In genomic region chr10:59936058-59936856, GRCm38 (mm10) we compare ENCODE assay signal across 11 mouse cellular contexts. TPM values are rescaled to one million over a fixed set of nuclear protein-coding genes. Genes with fewer than 3 reads are reported as not detected.
DNase-seq lines count a peak whose midpoint lies in the region; ATAC-seq and TF ChIP-seq lines count a peak whose summit lies in the region.
"Had no signal": no experiment of that assay in that cellular context is flagged by ENCODE, and none has a peak within 500 bp of the region (broad histone marks: within the 10 kb centered on the region; RNA-seq: fewer than 3 reads in every experiment).

No protein-coding gene starts in this region.

- H3K4me2 ChIP-seq in heart, postnatal 0 days (ENCODE audit: low read depth, low read length): no peak overlapping the region
- no peak overlapping the region for H3K4me2 ChIP-seq in embryonic facial prominence, embryonic 14.5 days (ENCODE audit: low read depth, low read length)
- no peak overlapping the region for H3K4me2 ChIP-seq in stomach, embryonic 16.5 days (ENCODE audit: low read depth, low read length)
- H3K4me2 ChIP-seq: kidney, embryonic 15.5 days; midbrain, embryonic 15.5 days had no signal

- 0 out of 2 replicates have a peak, but pooled peaks cover 4% of the 10 kb centered on the region for H3K4me1 ChIP-seq in heart, postnatal 0 days (ENCODE audit: control insufficient read depth, insufficient read depth)
- no peaks in the 10 kb centered on the region; the same call in 1 of the 2 replicates for H3K4me1 ChIP-seq in embryonic facial prominence, embryonic 14.5 days (ENCODE audit: control insufficient read depth, insufficient read depth, low read length)
- H3K4me1 ChIP-seq in stomach, embryonic 16.5 days (ENCODE audit: control insufficient read depth, insufficient read depth, low read length): no peaks in the 10 kb centered on the region
- H3K4me1 ChIP-seq: kidney, embryonic 15.5 days; midbrain, embryonic 15.5 days had no signal

- no peak overlapping the region for H3K27ac ChIP-seq in heart, postnatal 0 days (ENCODE audit: low read depth)
- H3K27ac ChIP-seq in embryonic facial prominence, embryonic 14.5 days (replicated peaks; ENCODE audit: low read depth, low read length): no peak overlapping the region
- no peak overlapping the region for H3K27ac ChIP-seq in stomach, embryonic 16.5 days (ENCODE audit: low read length)
- H3K27ac ChIP-seq: kidney, embryonic 15.5 days; midbrain, embryonic 15.5 days had no signal

- H3K4me3 ChIP-seq in heart, postnatal 0 days (ENCODE audit: low read depth, low read length): no peak overlapping the region
- H3K4me3 ChIP-seq in embryonic facial prominence, embryonic 14.5 days (ENCODE audit: low read depth, low read length): no peak overlapping the region
- no peak overlapping the region for H3K4me3 ChIP-seq in stomach, embryonic 16.5 days (replicated peaks; ENCODE audit: low read length)
- H3K4me3 ChIP-seq: kidney, embryonic 15.5 days; midbrain, embryonic 15.5 days had no signal

- no peak for TF ChIP-seq EP300 in heart, postnatal 0 days (IDR thresholded peaks at IDR 0.05; ENCODE audit: low read depth)

- intact Hi-C loops in heart, postnatal 36 days (cut with DNase I): no loop called here

- WGBS in heart, postnatal 0 days: 35% methylated on average over 8 of the region's 8 CpGs
- 35% methylated on average over 8 of the region's 8 CpGs for WGBS in embryonic facial prominence, embryonic 14.5 days
- WGBS in stomach, embryonic 16.5 days: 51% methylated on average over 8 of the region's 8 CpGs

- ATAC-seq in heart, postnatal 0 days (ENCODE audit: insufficient read depth, low read depth): peak; percentile 63; the same call in 1 of the 2 replicates
- no peak for ATAC-seq in embryonic facial prominence, embryonic 14.5 days (ENCODE audit: low read depth)
- peak; percentile 45; the same call in 1 of the 2 replicates for ATAC-seq in stomach, embryonic 16.5 days (ENCODE audit: insufficient read depth, low FRiP score)
- ATAC-seq: midbrain, embryonic 15.5 days had no signal

- H3K9ac ChIP-seq in heart, postnatal 0 days (replicated peaks; ENCODE audit: low read depth, low read length): no peak overlapping the region
- H3K9ac ChIP-seq in embryonic facial prominence, embryonic 14.5 days (ENCODE audit: low read depth, low read length): 0 out of 2 replicates have a peak overlapping the region, but pooled peaks have one; percentile 34
- no peak overlapping the region for H3K9ac ChIP-seq in stomach, embryonic 16.5 days (ENCODE audit: low read length)
- H3K9ac ChIP-seq: kidney, embryonic 15.5 days; midbrain, embryonic 15.5 days had no signal

- no peak for TF ChIP-seq CTCF in heart, postnatal 0 days (IDR thresholded peaks at IDR 0.05; ENCODE audit: low read depth)

- H3K36me3 ChIP-seq in heart, postnatal 0 days (replicated peaks; ENCODE audit: control insufficient read depth, insufficient read depth, low read length): no peaks in the 10 kb centered on the region
- no peaks in the 10 kb centered on the region for H3K36me3 ChIP-seq in embryonic facial prominence, embryonic 14.5 days (ENCODE audit: control insufficient read depth, insufficient read depth, low read length)
- no peaks in the 10 kb centered on the region for H3K36me3 ChIP-seq in stomach, embryonic 16.5 days (ENCODE audit: control insufficient read depth, insufficient read depth, low read length)
- H3K36me3 ChIP-seq: kidney, embryonic 15.5 days; midbrain, embryonic 15.5 days had no signal

- DNase-seq in heart, postnatal 0 days (ENCODE audit: low spot score): no peak
- no peak for DNase-seq in heart, postnatal 36 days
- DNase-seq in thymus, postnatal 14 days: peak; percentile 56
- no peak for DNase-seq in thymus, postnatal 25 days
- peak; percentile 42 for DNase-seq in embryonic facial prominence, embryonic 14.5 days (ENCODE audit: low spot score)
- DNase-seq in ovary, adult 18-20 months (ENCODE audit: low spot score): no peak
- DNase-seq in right cerebral cortex, postnatal 10 days (ENCODE audit: low spot score in 2 of 2): no peak
- DNase-seq: gastrocnemius, postnatal 36 days had no signal

- no peaks in the 10 kb centered on the region for H3K27me3 ChIP-seq in heart, postnatal 0 days (ENCODE audit: control insufficient read depth, insufficient read depth, low read length)
- H3K27me3 ChIP-seq in embryonic facial prominence, embryonic 14.5 days (replicated peaks; ENCODE audit: control insufficient read depth, insufficient read depth, low read length): no peaks in the 10 kb centered on the region
- no peaks in the 10 kb centered on the region for H3K27me3 ChIP-seq in stomach, embryonic 16.5 days (ENCODE audit: control insufficient read depth, insufficient read depth, low read length)
- H3K27me3 ChIP-seq: kidney, embryonic 15.5 days; midbrain, embryonic 15.5 days had no signal

- no peaks in the 10 kb centered on the region for H3K9me3 ChIP-seq in heart, postnatal 0 days (replicated peaks; ENCODE audit: control insufficient read depth, low read length)
- H3K9me3 ChIP-seq in embryonic facial prominence, embryonic 14.5 days (ENCODE audit: control insufficient read depth, low read length): no peaks in the 10 kb centered on the region
- no peaks in the 10 kb centered on the region for H3K9me3 ChIP-seq in stomach, embryonic 16.5 days (replicated peaks; ENCODE audit: control insufficient read depth, low read length)
- H3K9me3 ChIP-seq: kidney, embryonic 15.5 days; midbrain, embryonic 15.5 days had no signal

RNA-seq across cellular contexts. Expression of gene Ddit4, which starts 15.4 kb away (rescaled TPM):
- total RNA-seq in heart, postnatal 0 days (2014; rRNA removed; ENCODE audit: low replicate concordance): 30.3 and 35.6 TPM in 2 replicates
- polyA plus RNA-seq in heart, postnatal 0 days (2015; fragmentation: Nextera tagmentation; extraction: Ambion mirVana): 17.0 and 17.4 TPM in 2 replicates
- 10 to 100 TPM; 37.1 to 64.2 TPM for total RNA-seq in heart, postnatal 36 days (2021)
- 8.7 and 9.2 TPM in 2 replicates for polyA plus RNA-seq in embryonic facial prominence, embryonic 14.5 days (2014; fragmentation: Nextera tagmentation; extraction: Ambion mirVana)
- 30.4 and 34.8 TPM in 2 replicates for polyA plus RNA-seq in stomach, embryonic 16.5 days (2015; fragmentation: Nextera tagmentation; extraction: Ambion mirVana)

RNA-seq across cellular contexts. Expression of gene Dnajb12, which starts 56.9 kb away (rescaled TPM):
- 48.5 and 50.0 TPM in 2 replicates for total RNA-seq in heart, postnatal 0 days (2014; rRNA removed; ENCODE audit: low replicate concordance)
- 18.4 and 18.5 TPM in 2 replicates for polyA plus RNA-seq in heart, postnatal 0 days (2015; fragmentation: Nextera tagmentation; extraction: Ambion mirVana)
- 10 to 100 TPM; 39.8 to 43.5 TPM for total RNA-seq in heart, postnatal 36 days (2021)
- 25.5 and 28.7 TPM in 2 replicates for polyA plus RNA-seq in embryonic facial prominence, embryonic 14.5 days (2014; fragmentation: Nextera tagmentation; extraction: Ambion mirVana)
- polyA plus RNA-seq in stomach, embryonic 16.5 days (2015; fragmentation: Nextera tagmentation; extraction: Ambion mirVana): 20.4 and 26.1 TPM in 2 replicates

Comparison
In these comparisons a context has a peak if more than half of its experiments do, and no peak if none do; other contexts are left out.
1. DNase-seq: peak in thymus, postnatal 14 days (single experiment) and embryonic facial prominence, embryonic 14.5 days (single experiment); none in heart, postnatal 0 days (single experiment), heart, postnatal 36 days (0 of 2), thymus, postnatal 25 days (single experiment), ovary, adult 18-20 months (single experiment) and right cerebral cortex, postnatal 10 days (0 of 2).